Mouse (Mus musculus) hindbrain, embryonic 13.5 days (tissue): ENCODE results near the gene Oxld1. TPM values are rescaled to one million over a fixed set of nuclear protein-coding genes. Genes with fewer than 3 reads are reported as not detected.

ENCODE experiments used
- ATAC-seq: fragments of 200-750 bp; cut with Nextera tagmentation; 2 replicates; pipeline ENCODE4 v1.8.0; 2017; ENCODE audit warnings: moderate TSS enrichment; ENCODE audit not compliant: low FRiP score
- H3K27ac ChIP-seq: fragments of 300-500 bp; sonication (generic); 2 replicates; pipeline ENCODE4 v1.5.1; 2015; ENCODE audit warnings: inconsistent platforms, mild to moderate bottlenecking, moderate library complexity
- H3K27me3 ChIP-seq: fragments of 300-500 bp; sonication (generic); 2 replicates; pipeline ENCODE4 v1.6.1; 2015; ENCODE audit warnings: mild to moderate bottlenecking, inconsistent platforms
- H3K36me3 ChIP-seq: fragments of 300-500 bp; sonication (generic); 2 replicates; pipeline ENCODE4 v1.6.1; 2015; ENCODE audit warnings: mild to moderate bottlenecking, inconsistent platforms
- H3K4me1 ChIP-seq: fragments of 300-500 bp; sonication (generic); replicated peaks from 2 replicates; pipeline ENCODE4 v1.6.1; 2015; ENCODE audit warnings: inconsistent platforms
- H3K4me2 ChIP-seq: fragments of 300-500 bp; sonication (generic); 2 replicates; pipeline ENCODE4 v1.6.1; 2015; ENCODE audit warnings: inconsistent platforms, mild to moderate bottlenecking, moderate library complexity
- H3K4me3 ChIP-seq: fragments of 300-500 bp; sonication (generic); 2 replicates; pipeline ENCODE4 v1.5.1; 2015; ENCODE audit warnings: mild to moderate bottlenecking, inconsistent platforms
- H3K9ac ChIP-seq: fragments of 300-500 bp; sonication (generic); 2 replicates; pipeline ENCODE4 v1.6.1; 2015; ENCODE audit warnings: mild to moderate bottlenecking, inconsistent platforms
- H3K9me3 ChIP-seq: fragments of 300-500 bp; sonication (generic); 2 replicates; pipeline ENCODE4 v1.6.1; 2016; ENCODE audit warnings: inconsistent platforms
- WGBS: fragments of 180-500 bp; shearing (Covaris S2); methylation state at CpG from one replicate; pipeline ENCODE4 v1.1.7; 2015; 5-methylcytosine and 5-hydroxymethylcytosine counted together
- polyA plus RNA-seq: library from polyadenylated mRNA; unstranded; fragments of >200 nt; fragmentation: Nextera tagmentation; extraction: Ambion mirVana; gene quantifications from 2 replicates; pipeline ENCODE4 v1.2.1, GENCODE M21; 2015

Oxld1 gene
- polyA plus RNA-seq, 1 experiment from 2014 or later, result 10.5 TPM

GRCm38 (mm10) chr11:120467051-120467735 is 9.3 kb upstream of the Oxld1 start, which contains the start of gene Arl16:
TSS of gene Arl16 (minus strand) at chr11:120467607.
- Histone ChIP-seq H3K4me1 (peaks cover 32% of the 10 kb centered on the region), H3K4me2 (peak within 1 kb of the TSS; percentile 86), H3K36me3 (peaks cover 66% of the 10 kb centered on the region), H3K9ac (peak within 1 kb of the TSS; percentile 95), H3K27ac (peak within 1 kb of the TSS; percentile 91), H3K9me3 (no peaks in the 10 kb centered on the region), H3K27me3 (no peaks in the 10 kb centered on the region), H3K4me3 (peak within 1 kb of the TSS; percentile 87)
- peak; percentile 100 for ATAC-seq
- under 1% methylated on average over 54 of the region's 54 CpGs for WGBS

GRCm38 (mm10) chr11:120465521-120465920 is 7.7 kb upstream of the Oxld1 start:
- no peak for ATAC-seq
- peak overlapping the region; percentile 95; the same call in 1 of the 2 replicates for H3K9ac ChIP-seq
- peaks cover 66% of the 10 kb centered on the region for H3K36me3 ChIP-seq

GRCm38 (mm10) chr11:120464365-120464764 is 6.5 kb upstream of the Oxld1 start:
- H3K9me3 ChIP-seq, result no peaks in the 10 kb centered on the region
- 91% methylated on average over 5 of the region's 5 CpGs for WGBS
- peaks cover 60% of the 10 kb centered on the region for H3K36me3 ChIP-seq
- no peak overlapping the region for H3K4me2 ChIP-seq
- ATAC-seq, result no peak
- H3K4me1 ChIP-seq, result peaks cover 29% of the 10 kb centered on the region
- H3K27me3 ChIP-seq, result no peaks in the 10 kb centered on the region
- no peak overlapping the region for H3K4me3 ChIP-seq
- H3K9ac ChIP-seq, result no peak overlapping the region
- H3K27ac ChIP-seq, result no peak overlapping the region

More at GRCm38 (mm10) chr11:120465521-120465920, 7.7 kb upstream of the Oxld1 start:
- H3K4me3 ChIP-seq, result no peak overlapping the region
- H3K4me2 ChIP-seq, result peak overlapping the region; percentile 86; the same call in 1 of the 2 replicates
- 96% methylated on average over 4 of the region's 4 CpGs for WGBS
- H3K27ac ChIP-seq, result no peak overlapping the region
- H3K9me3 ChIP-seq, result no peaks in the 10 kb centered on the region
- H3K4me1 ChIP-seq, result peaks cover 32% of the 10 kb centered on the region
- H3K27me3 ChIP-seq, result no peaks in the 10 kb centered on the region

- no peak for ATAC-seq
- Histone ChIP-seq H3K4me1 (peaks cover 30% of the 10 kb centered on the region), H3K9me3 (no peaks in the 10 kb centered on the region), H3K27me3 (no peaks in the 10 kb centered on the region), H3K4me2 (no peak overlapping the region), H3K27ac (no peak overlapping the region), H3K36me3 (peaks cover 57% of the 10 kb centered on the region), H3K4me3 (no peak overlapping the region), H3K9ac (no peak overlapping the region)
- WGBS, result 90% methylated on average over 2 of the region's 2 CpGs
Observed at GRCm38 (mm10) chr11:120463536-120463935, 5.7 kb upstream of the Oxld1 start.

- Histone ChIP-seq H3K27me3 (no peaks in the 10 kb centered on the region), H3K4me3 (peak overlapping the region; percentile 83), H3K27ac (no peak overlapping the region), H3K4me2 (peak overlapping the region; percentile 90), H3K4me1 (peaks cover 21% of the 10 kb centered on the region), H3K36me3 (peaks cover 45% of the 10 kb centered on the region), H3K9ac (peak overlapping the region; percentile 96), H3K9me3 (no peaks in the 10 kb centered on the region)
- 72% methylated on average over 6 of the region's 6 CpGs for WGBS
- no peak for ATAC-seq
Observed at GRCm38 (mm10) chr11:120458847-120459597, 1.2 kb upstream of the Oxld1 start.

GRCm38 (mm10) chr11:120457370-120457769 is 498 bp downstream of the Oxld1 start:
- Histone ChIP-seq H3K4me3 (peak overlapping the region; percentile 83), H3K4me2 (peak overlapping the region; percentile 90), H3K9me3 (no peaks in the 10 kb centered on the region), H3K27me3 (no peaks in the 10 kb centered on the region), H3K36me3 (peaks cover 28% of the 10 kb centered on the region), H3K9ac (peak overlapping the region; percentile 96), H3K27ac (peak overlapping the region; percentile 87), H3K4me1 (peaks cover 21% of the 10 kb centered on the region)
- 36% methylated on average over 14 of the region's 14 CpGs for WGBS
- ATAC-seq, result 0 out of 2 replicates have a peak, but pooled peaks have one; percentile 3

GRCm38 (mm10) chr11:120455413-120455812 is 2.5 kb downstream of the Oxld1 start:
- H3K36me3 ChIP-seq, result peaks cover 9% of the 10 kb centered on the region; the same call in 1 of the 2 replicates
- WGBS, result 96% methylated on average over 7 of the region's 7 CpGs
- H3K4me1 ChIP-seq, result peaks cover 21% of the 10 kb centered on the region
- H3K9ac ChIP-seq, result no peak overlapping the region
- no peak overlapping the region for H3K27ac ChIP-seq
- no peak for ATAC-seq
- H3K9me3 ChIP-seq, result no peaks in the 10 kb centered on the region
- no peak overlapping the region for H3K4me2 ChIP-seq
- no peaks in the 10 kb centered on the region for H3K27me3 ChIP-seq
- H3K4me3 ChIP-seq, result no peak overlapping the region

- H3K27me3 ChIP-seq, result no peaks in the 10 kb centered on the region
- H3K36me3 ChIP-seq, result peaks cover 7% of the 10 kb centered on the region; the same call in 1 of the 2 replicates
- peaks cover 21% of the 10 kb centered on the region for H3K4me1 ChIP-seq
- no peak overlapping the region for H3K27ac ChIP-seq
- no peaks in the 10 kb centered on the region for H3K9me3 ChIP-seq
- WGBS, result 98% methylated on average over 4 of the region's 4 CpGs
- H3K4me2 ChIP-seq, result no peak overlapping the region
- H3K9ac ChIP-seq, result no peak overlapping the region
- no peak overlapping the region for H3K4me3 ChIP-seq
- ATAC-seq, result no peak
Observed at GRCm38 (mm10) chr11:120454965-120455364, 2.9 kb downstream of the Oxld1 start.

- WGBS, result 87% methylated on average over 4 of the region's 4 CpGs
- no peaks in the 10 kb centered on the region for H3K9me3 ChIP-seq
- H3K4me1 ChIP-seq, result peaks cover 10% of the 10 kb centered on the region
- H3K4me2 ChIP-seq, result no peak within 1 kb of the TSS
- H3K4me3 ChIP-seq, result no peak within 1 kb of the TSS
- H3K9ac ChIP-seq, result no peak within 1 kb of the TSS; the same call in 1 of the 2 replicates
- ATAC-seq, result no peak
- H3K36me3 ChIP-seq, result peaks cover 3% of the 10 kb centered on the region; the same call in 1 of the 2 replicates
- H3K27me3 ChIP-seq, result no peaks in the 10 kb centered on the region
- no peak within 1 kb of the TSS for H3K27ac ChIP-seq
Observed at GRCm38 (mm10) chr11:120453306-120453705, 4.6 kb downstream of the Oxld1 start, which contains the start of gene Pde6g. TSS of gene Pde6g (minus strand) at chr11:120453500.

- Histone ChIP-seq H3K9me3 (no peaks in the 10 kb centered on the region), H3K9ac (no peak overlapping the region), H3K27me3 (no peaks in the 10 kb centered on the region), H3K4me1 (peaks cover 7% of the 10 kb centered on the region), H3K4me3 (no peak overlapping the region), H3K4me2 (no peak overlapping the region), H3K27ac (no peak overlapping the region), H3K36me3 (peaks cover 3% of the 10 kb centered on the region; the same call in 1 of the 2 replicates)
- ATAC-seq, result no peak
- WGBS, result 66% methylated on average over 3 of the region's 3 CpGs
Observed at GRCm38 (mm10) chr11:120452246-120452645, 5.6 kb downstream of the Oxld1 start.

- Histone ChIP-seq H3K27me3 (no peaks in the 10 kb centered on the region), H3K27ac (no peak overlapping the region), H3K4me2 (no peak overlapping the region), H3K9me3 (no peaks in the 10 kb centered on the region), H3K4me1 (no peaks in the 10 kb centered on the region), H3K4me3 (no peak overlapping the region), H3K9ac (no peak overlapping the region), H3K36me3 (no peaks in the 10 kb centered on the region)
- WGBS, result 80% methylated on average over 7 of the region's 7 CpGs
- ATAC-seq, result no peak
Observed at GRCm38 (mm10) chr11:120447179-120447578, 10.7 kb downstream of the Oxld1 start.

GRCm38 (mm10) chr11:120445475-120445874 is 12.4 kb downstream of the Oxld1 start:
- Histone ChIP-seq H3K9ac (no peak overlapping the region), H3K27me3 (no peaks in the 10 kb centered on the region), H3K4me1 (no peaks in the 10 kb centered on the region), H3K4me3 (no peak overlapping the region), H3K4me2 (no peak overlapping the region), H3K36me3 (no peaks in the 10 kb centered on the region), H3K27ac (no peak overlapping the region), H3K9me3 (no peaks in the 10 kb centered on the region)
- 86% methylated on average over 3 of the region's 3 CpGs for WGBS
- no peak for ATAC-seq
